Mouse (Mus musculus) forelimb bud, embryonic 11.5 days (tissue): ENCODE measurements around the gene Hbq1b.
"Not testable (repeated sequence)": the region's sequence is repeated elsewhere in the genome, so short reads cannot be mapped to it uniquely, and the experiment has no call there.

Experiments
- DNase-seq: peaks from one replicate; pipeline ENCODE4 v3.0.0-alpha.2; 2012; ENCODE audit warnings: low read depth, low spot score

Gene Hbq1b

DNA sequence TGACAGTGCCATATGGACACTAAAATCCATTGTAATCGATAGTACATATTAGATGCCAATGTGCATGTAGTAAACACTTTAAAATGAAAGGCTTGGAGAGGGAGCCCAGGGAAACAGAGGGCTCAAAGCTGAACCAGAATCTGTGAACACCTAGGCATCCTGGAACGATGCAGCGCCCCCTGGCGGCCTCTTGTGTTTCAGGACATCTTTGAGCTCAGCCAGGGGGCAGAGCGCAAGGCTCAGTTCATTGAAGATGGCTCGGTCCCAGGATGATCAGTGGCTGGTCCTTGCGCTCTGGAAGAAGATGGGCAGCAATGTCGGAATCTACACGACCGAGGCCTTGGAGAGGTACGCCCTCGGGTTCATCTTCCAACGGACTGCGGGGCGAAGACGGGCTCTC, 13.1 kb downstream of the Hbq1b start, which contains the start of gene Hbq1a:
Hbq1a (plus strand) TSS at position 205 of the 400 bp plus-strand sequence.
- DNase-seq = not testable (repeated sequence)

DNA sequence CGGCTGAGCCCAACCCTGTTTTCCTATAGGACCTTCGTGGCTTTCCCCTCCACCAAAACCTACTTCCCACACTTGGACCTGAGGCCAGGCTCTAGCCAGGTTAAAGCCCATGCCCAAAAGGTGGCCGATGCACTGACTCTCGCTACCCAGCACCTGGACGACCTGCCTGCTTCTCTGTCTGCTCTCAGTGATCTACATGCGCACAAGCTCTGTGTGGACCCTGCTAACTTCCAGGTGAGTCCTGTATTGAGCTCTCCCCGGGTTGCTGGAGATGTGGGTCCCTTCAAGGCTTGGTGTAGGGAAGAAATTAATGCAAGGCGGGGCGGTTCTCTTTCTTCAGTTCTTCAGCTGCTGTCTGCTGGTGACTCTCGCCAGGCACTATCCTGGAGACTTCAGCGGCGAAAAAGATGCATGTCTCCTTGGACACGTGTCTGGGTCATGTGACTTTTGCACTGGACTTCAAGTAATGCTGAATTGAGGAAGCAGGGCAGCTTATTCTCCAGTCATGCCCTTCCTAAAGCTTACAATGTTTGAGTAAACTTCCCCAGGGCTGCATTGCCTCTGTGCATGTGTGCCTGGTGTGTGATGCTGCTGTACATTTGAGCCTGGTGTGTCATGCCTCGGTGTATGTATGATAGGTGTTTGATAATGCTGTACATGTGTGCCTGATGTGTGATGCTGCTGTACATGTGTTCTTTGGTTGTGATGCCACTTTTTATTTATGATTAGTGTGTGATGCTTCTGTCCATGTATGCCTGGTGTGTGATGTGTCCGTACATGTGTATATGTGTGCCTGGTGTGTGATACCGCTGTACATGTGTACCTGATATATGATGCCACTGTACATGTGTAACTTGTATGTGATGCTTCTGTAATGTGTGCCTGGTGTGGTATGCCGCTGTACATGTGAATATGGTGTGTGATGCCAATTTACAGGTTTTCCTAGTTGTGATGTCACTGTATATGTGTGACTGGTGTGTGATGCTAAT, 13.8 kb downstream of the Hbq1b start:
- DNase-seq = no peak

DNA sequence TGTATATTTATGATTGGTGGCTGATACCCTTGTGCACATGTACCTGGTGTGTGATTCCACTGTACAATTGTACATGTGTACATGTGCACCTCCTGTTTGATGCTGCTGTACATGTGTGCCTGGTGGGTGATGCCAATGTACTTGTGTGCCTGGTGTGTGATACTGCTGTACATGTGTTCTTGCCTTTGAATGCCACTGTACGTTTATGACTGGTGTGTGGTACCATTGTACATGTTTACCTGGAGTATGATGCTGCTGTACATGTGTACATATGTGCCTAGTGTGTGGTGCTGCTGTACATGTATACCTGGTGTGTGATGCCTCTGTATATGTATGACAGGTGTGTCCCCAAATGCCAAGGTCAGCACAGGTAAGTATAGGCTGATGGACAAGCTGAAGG, 14.7 kb downstream of the Hbq1b start:
- DNase-seq = no peak

DNA sequence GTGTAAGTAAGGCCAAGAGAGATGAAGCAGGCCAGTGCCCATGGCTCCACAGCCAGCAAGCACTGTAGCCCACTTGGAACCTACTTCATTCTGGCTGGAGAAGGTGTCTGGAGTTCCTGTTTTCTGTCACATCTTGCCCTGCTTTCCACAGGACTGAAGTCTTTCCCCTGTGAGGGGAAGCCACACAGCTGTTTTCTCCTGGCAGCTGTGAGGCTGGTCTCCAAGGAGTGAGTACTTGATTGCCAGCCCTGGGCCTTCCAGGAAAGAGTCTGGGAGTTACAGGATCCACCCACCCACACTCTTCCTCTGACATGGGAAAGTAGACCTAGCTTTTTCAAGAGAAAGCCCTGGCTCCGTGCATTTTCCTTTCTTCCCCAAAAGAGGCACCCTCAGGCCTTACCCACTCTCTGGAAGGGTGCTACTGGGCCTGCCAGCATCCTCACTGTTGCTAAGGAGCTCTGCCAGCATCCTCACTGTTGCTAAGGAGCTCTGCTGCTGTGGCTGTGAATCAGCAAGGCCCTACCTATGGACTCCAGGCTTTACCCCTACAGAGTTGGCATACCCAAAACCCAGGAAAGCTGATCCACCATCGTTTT, 16.2 kb downstream of the Hbq1b start:
- no peak for DNase-seq

DNA sequence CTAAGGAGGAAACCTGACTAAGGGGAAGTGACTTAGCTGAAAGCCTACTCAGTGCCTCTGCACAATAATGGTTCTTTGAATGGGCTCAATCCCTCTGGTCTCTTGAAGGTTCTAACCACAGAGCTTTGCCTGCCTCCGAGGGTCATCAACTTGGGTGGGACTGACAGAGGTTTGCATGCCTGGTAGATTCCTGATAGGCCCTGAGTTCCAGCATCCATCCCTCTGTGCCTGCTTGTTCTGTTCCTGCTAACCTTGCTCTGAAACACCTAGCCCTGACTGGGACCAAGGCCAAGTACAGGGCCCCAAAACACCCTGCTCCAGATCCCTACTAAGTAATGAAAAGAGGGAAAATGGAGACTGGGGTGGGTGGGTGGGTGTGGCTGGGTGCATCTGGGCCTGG, 16.7 kb downstream of the Hbq1b start:
- DNase-seq = no peak

DNA sequence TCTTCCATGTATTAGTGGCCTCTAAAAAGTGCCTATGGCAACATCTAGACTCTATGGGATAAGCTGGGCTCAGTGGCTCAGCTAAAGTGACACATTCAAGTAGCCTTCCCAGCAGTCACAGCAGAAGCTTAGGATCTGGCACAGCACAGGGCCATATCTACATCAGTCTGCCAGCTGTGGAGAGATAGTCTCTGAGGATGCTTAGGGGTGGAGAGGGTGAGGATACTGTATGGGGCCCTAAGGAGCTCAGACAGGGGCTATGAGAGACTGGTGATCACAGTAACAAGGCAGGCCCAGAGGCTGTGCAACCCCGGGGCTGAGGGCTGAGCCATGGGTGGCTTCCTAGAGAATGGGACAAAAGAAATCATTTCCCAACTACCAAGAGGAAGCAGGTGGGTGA, 20.2 kb downstream of the Hbq1b start:
- no peak for DNase-seq

DNA sequence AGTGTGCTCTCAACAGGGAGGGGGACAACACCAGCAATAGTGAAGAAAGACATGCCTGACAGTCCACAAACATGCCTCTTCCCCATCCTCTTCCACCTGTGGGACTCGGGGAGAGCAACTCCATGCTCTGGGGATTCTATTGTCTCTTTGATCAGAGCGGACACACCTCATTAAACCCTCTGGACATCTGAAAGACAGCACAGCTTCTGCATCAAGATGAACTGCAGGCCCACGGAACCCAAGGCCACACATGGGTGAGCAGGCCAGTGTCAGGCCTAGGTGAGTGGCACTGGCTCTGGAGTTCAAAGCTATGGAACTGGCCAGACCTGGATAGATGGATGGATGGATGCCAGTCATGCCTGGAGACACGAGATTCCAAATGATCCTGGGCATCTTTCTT, 22.7 kb downstream of the Hbq1b start:
- DNase-seq = no peak

DNA sequence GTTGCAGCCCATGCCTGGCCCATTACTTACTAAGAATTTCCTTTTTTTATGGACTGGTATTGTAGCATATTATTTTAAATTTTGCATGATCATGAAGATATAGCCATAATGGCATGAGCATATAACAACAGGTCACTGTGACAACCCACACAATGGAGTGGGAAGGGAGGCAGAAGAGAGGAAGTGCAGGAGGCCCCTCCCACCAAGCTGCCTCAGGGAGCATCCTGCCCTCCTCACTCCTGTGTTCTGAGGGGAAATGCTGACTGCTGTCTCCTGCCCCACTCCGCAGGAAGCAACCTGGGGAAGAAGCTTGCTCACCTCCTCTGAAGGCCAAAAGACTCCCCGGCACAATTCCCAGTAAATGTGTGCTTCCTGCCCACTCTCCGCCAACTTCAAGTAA, 23.2 kb downstream of the Hbq1b start:
- no peak for DNase-seq

DNA sequence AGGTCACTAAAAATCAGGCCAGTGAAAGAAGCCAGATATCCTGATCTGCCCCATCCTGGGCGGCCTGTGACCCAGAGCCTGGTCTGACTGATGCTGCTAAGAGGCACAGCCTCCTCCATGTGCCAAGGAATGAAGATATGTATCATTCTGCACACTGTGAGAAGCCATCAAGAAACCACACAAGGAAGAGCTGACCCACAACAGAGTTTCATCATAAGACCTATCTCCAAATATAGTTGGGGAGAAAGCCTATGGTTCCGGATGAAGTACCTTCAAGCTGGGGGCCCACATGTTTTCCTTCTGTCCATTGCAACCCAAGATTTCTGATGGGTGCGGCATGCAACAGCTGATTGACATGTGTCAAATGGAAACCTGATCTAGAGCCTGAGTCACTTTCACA, 29.2 kb downstream of the Hbq1b start:
- no peak for DNase-seq

DNA sequence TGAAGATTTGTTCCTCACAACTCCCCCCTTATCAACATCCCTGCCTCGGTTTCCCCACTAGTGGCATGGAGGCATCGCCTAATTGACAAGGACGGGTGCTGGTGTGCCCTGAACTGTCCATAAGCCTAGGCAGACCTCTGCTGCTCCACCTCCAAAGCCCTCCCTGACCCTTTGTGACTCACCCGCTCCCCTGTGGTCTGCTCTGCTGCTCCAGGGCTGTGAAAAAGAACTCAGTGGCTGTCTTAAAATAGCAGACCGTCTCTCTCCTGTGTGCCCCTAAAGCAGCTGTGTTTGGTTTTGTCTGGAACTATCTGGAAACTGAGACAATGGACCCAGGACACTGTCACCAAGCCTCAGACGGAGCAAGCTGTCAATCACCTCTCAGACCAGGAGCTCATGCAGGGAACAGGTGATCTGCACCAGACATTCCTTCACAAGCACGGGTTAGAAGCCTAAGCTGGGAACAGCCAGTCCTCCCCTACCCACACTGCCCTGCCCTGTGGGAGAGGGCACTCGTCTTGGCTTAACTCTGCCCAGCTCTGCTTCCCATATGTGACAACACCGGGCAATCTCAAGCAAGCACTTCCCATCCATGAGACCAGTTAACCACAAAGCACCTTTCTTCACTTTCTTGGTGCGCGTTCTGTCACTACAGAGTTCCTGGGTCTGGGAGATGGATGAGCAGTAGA, 33.9 kb downstream of the Hbq1b start:
- DNase-seq = no peak

DNA sequence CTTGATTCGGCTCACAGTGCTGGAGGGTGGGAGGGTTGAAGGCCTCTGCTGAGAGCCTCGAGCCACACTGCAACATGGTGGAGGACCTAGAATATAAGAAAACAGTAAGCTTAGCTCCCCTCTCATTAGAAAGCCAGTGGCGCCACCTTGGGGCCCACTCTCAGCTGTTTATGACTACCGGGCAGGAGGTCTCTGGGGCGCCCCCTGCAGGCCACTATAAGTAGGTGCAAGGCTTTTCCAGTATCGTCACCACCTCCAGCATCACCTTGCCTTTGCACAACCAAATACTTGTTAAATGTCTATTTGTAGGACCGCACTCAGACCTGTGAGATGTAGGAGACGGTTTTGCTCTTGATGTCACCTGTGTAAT, 34.4 kb downstream of the Hbq1b start:
- DNase-seq = peak; percentile 50

DNA sequence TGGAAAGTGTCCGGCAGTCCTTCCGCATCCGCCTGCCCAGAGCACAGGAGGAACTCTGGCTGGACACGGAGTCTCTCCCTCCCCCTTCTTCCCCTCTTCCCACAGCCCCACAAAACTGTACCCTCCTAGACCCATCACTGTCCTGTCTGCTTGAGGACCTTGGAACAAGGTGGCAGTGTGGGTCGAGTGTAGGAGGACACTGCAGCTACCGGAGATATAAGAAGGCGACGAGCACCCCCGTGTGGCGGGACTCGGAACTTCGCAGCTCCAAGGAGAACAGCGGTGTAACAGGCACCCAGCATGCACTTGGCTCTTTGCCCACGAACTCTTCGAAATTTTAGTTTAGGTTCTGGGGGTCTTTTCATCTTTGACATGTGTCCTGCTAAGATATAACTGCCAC, 37.8 kb downstream of the Hbq1b start:
- DNase-seq = peak; percentile 82

DNA sequence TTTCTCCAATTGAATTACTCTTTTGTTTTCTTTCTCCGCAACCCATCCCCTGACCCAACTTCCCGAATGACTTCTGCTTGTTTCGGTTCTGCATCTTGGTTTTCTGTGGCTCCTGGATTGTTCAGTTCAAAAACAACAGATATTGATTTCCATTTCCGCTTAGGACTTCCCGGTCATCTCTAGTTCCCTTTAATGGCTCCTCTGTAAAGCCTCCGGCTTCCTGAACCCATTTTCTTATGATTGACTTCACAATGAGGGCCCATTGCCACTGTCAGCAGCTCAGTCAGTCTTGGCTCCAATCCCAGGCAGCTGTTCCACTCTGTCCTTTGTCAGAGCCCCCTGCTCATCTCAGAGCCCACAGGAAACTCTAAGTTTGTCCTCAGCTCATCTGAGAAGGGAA, 44.3 kb downstream of the Hbq1b start:
- DNase-seq = no peak

DNA sequence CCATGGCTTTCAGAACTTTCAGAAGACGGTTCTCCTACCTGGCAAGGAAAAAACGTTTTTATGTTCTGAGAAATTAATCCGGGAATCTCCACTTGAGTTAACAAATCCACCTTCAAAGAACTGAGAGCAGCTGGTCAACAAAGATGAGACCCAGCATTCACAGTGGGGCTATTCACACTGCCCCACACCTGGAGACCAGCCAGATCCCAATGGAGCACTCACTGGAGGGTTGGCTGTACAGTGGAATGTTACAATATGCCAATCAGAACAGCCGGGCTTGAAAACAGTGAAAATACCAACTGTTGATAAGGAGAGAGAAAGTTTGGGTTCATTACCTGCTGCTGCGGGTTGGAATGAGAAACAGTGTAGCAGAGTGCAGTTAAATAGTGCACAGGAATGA, 45.1 kb downstream of the Hbq1b start:
- no peak for DNase-seq

DNA sequence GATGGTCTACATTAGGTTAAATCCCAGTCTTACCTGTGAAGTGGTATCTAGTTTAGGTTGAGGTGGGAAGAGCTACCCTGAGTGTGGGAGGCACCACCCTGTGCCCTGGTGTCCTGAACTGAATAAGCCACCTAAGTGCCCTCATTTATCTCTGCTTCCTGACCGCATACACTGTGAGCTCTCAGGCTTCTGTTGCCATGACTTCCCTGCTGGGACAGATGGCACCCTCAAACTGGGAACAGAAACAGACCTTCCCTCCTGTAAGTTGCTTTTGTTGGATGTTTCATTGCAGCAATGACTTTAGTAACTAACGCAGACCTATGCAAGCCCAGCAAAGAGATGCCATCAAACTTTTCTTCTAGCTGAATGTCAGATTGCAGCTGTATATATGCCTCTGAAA, 46.5 kb downstream of the Hbq1b start:
- DNase-seq = no peak

DNA sequence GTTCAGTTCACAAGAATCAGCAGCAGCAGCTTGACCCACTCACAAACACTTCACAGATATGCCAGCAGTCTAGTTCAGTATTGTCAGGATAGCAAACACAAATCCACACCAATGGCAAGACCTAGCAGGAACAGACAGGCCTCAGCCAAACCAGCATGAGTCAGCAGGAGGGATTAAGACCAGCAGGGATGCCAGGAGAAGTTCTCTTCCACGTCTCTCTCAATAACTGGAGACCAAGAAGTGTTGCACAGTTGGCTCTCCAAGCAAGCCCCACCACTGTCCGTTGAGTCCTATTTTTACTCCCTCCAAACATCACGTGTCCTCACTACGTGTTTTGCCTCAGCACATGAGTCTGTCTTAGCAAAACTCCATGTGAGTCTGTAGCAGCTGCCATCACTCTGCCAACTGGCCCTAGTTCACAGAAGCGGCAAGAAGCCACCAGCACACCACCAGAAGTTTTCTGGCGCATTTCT, 49.7 kb downstream of the Hbq1b start:
- no peak for DNase-seq
